Mouse (Mus musculus): ENCODE measurements at regions not wholly inside any gene's neighbourhood (a gene's known extent, or its start where the extent isn't known, plus 50 kb on each side); places are given as distances from the start of the nearest gene placed in this dataset.

- TF ChIP-seq CTCF (IDR thresholded peaks at IDR 0.05; ENCODE audit: low read depth, low read length) (no peak), TAL1 (conservative IDR thresholded peaks at IDR 0.05; ENCODE audit: low read depth, low read length) (no peak), GATA2 (IDR thresholded peaks at IDR 0.05; ENCODE audit: borderline replicate concordance, low read depth, low read length) (no peak)
Measured at GRCm38 (mm10) chr3:18934891-18935290, 693.6 kb downstream of the 1700064H15Rik start.
